Mouse (Mus musculus) megakaryocyte, embryonic 14.5 days (primary cell): ENCODE results near the gene Prex1.

Source experiments
- FLI1 ChIP-seq: IDR thresholded peaks from 2 replicates; pipeline ENCODE4 v1.6.1; 2012; ENCODE audit warnings: low read length, inconsistent platforms, mixed read lengths
- GATA1 ChIP-seq: IDR thresholded peaks from 3 replicates; pipeline ENCODE4 v1.6.1; 2012; ENCODE audit warnings: mixed read lengths, low read length, inconsistent platforms, borderline replicate concordance

DNA sequence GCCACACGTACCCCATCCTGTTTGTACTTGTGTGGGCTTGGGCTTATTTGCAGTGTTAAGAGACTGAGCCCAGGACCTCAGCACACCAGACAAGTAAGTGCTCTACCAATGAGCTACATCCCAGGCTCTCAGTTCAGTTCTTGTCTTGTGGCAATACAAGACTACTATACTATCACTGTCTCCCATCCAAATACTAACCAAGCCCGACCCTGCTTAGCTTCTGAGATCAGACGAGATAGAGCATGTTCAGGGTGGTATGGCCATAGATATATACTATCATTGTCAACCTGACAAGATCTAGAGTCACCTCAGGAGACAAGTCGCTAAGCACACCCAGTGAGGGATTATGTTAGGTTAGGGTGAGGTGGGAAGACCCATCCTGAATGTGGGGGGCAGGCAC, 58.8 kb downstream of the Prex1 start:
- TF ChIP-seq GATA1 (no peak), FLI1 (no peak)
